ENCODE assay signal across 8 mouse cellular contexts in genomic region chr5:117493947-117494346, GRCm38 (mm10).
A peak's percentile ranks its signal among the peaks of the same experiment; 100 is the strongest.
DNase-seq lines count a peak whose midpoint lies in the region; ATAC-seq and TF ChIP-seq lines count a peak whose summit lies in the region.

No protein-coding gene starts in this region.

- peak; percentile 53 for DNase-seq in CD4-positive helper T cell, adult 2 months (ENCODE audit: low read depth, low spot score)
- peak; percentile 86 for DNase-seq in ZHBTc4 (ENCODE audit: low read depth, low spot score)
- DNase-seq in embryo, embryonic 10 days (ENCODE audit: low spot score), result peak; percentile 82
- peak; percentile 53 for DNase-seq in gastrocnemius, postnatal 14 days
- peak; percentile 67 for DNase-seq in kidney, adult 2 months
- peak; percentile 78 for DNase-seq in limb, embryonic 11.5 days (ENCODE audit: low spot score)
- no peak for DNase-seq in yolk sac, embryonic 10.5 days (ENCODE audit: low spot score)

- no peak overlapping the region for H3K4me2 ChIP-seq in limb, embryonic 11.5 days (ENCODE audit: low read depth, severe bottlenecking)
- peak overlapping the region; percentile 56 for H3K4me2 ChIP-seq in neural tube, embryonic 13.5 days

- no peak for ATAC-seq in limb, embryonic 11.5 days (ENCODE audit: insufficient number of reproducible peaks, low FRiP score, low TSS enrichment, low read depth)
- peak; percentile 49; the same call in 1 of the 2 replicates for ATAC-seq in neural tube, embryonic 13.5 days (ENCODE audit: low read depth)

- H3K4me3 ChIP-seq in kidney, adult 2 months (ENCODE audit: insufficient read depth, low read depth, low read length), result no peak overlapping the region
- H3K4me3 ChIP-seq in limb, embryonic 11.5 days (ENCODE audit: low read depth, low read length), result no peak overlapping the region
- H3K4me3 ChIP-seq in neural tube, embryonic 13.5 days, result peak overlapping the region; percentile 22

- no peak overlapping the region for H3K27ac ChIP-seq in kidney, adult 2 months (ENCODE audit: insufficient read depth, low read depth, low read length)
- no peak overlapping the region for H3K27ac ChIP-seq in limb, embryonic 11.5 days (replicated peaks; ENCODE audit: low read depth, low read length)
- H3K27ac ChIP-seq in neural tube, embryonic 13.5 days (replicated peaks), result no peak overlapping the region

- H3K9me3 ChIP-seq in limb, embryonic 11.5 days (ENCODE audit: control insufficient read depth, low read length), result no peaks in the 10 kb centered on the region
- no peaks in the 10 kb centered on the region for H3K9me3 ChIP-seq in neural tube, embryonic 13.5 days

- WGBS in kidney, adult 2 months, result 15% methylated on average over 7 of the region's 7 CpGs
- 25% methylated on average over 7 of the region's 7 CpGs for WGBS in limb, embryonic 11.5 days
- WGBS in neural tube, embryonic 13.5 days, result 24% methylated on average over 7 of the region's 7 CpGs

- no peak overlapping the region for H3K9ac ChIP-seq in limb, embryonic 11.5 days (ENCODE audit: low read length)
- peak overlapping the region; percentile 56; the same call in 1 of the 2 replicates for H3K9ac ChIP-seq in neural tube, embryonic 13.5 days

- H3K27me3 ChIP-seq in kidney, adult 2 months (replicated peaks; ENCODE audit: control insufficient read depth, insufficient read depth, low read length), result no peaks in the 10 kb centered on the region
- no peaks in the 10 kb centered on the region for H3K27me3 ChIP-seq in limb, embryonic 11.5 days (ENCODE audit: control insufficient read depth, insufficient read depth, low read length)
- no peaks in the 10 kb centered on the region for H3K27me3 ChIP-seq in neural tube, embryonic 13.5 days

- H3K36me3 ChIP-seq in kidney, adult 2 months (ENCODE audit: control insufficient read depth, insufficient read depth, low read length), result no peaks in the 10 kb centered on the region
- H3K36me3 ChIP-seq in limb, embryonic 11.5 days (ENCODE audit: control insufficient read depth, insufficient read depth, low read length), result no peaks in the 10 kb centered on the region
- H3K36me3 ChIP-seq in neural tube, embryonic 13.5 days, result no peaks in the 10 kb centered on the region

- TF ChIP-seq POLR2A in kidney, adult 2 months (IDR thresholded peaks at IDR 0.05; ENCODE audit: low read depth, low read length), result no peak

- TF ChIP-seq CTCF in kidney, adult 2 months (conservative IDR thresholded peaks at IDR 0.05; ENCODE audit: insufficient read depth, insufficient read length, low read depth, low read length), result peak; percentile 85

- no peaks in the 10 kb centered on the region for H3K4me1 ChIP-seq in kidney, adult 2 months (ENCODE audit: control insufficient read depth, insufficient read depth, low read length)
- no peaks in the 10 kb centered on the region for H3K4me1 ChIP-seq in limb, embryonic 11.5 days (ENCODE audit: control insufficient read depth, insufficient read depth, low read length)
- H3K4me1 ChIP-seq in neural tube, embryonic 13.5 days (replicated peaks), result peaks cover 17% of the 10 kb centered on the region

- intact Hi-C loops in gastrocnemius, postnatal 14 days (cut with DNase I; ENCODE audit: low total_unique reads), result loop anchor here (5.0 to 10.0 kb wide), 2 partner anchors 187 to 399 kb away; no protein-coding TSS in a partner anchor
